In the genomic region with DNA sequence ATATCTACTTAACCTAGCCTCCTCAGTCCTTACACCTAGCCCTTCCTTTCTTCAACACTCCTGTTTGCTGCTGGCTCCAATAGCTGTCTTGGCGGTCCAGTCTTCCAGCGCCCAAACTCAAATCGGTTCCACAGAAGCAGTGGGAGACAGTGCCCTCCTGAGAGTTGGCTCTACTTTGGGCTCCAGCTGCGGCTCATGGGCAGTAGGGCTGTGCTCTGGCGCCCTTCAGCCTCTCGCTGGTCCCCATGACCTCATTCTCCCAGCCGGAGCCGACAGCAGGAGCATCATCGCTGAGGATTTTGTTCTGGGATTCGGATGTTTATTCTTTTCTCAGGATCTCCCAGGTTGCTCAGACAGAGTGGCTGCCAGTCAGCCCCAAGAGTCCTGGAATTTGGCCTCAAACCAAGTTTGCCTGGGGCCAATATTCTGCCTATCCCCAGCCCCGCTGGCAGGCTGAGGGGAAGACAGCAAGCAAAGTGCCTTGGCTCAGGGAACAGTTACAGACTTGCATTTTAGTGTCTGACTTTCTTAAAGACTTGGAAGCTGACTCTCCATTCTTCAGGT, we compare ENCODE assay signal across 11 mouse cellular contexts.
A peak's percentile ranks its signal among the peaks of the same experiment; 100 is the strongest.
DNase-seq lines count a peak whose midpoint lies in the region; ATAC-seq lines count a peak whose summit lies in the region.
"Had no signal": no experiment of that assay in that cellular context is flagged by ENCODE, and none has a peak within 500 bp of the region (broad histone marks: within the 10 kb centered on the region; RNA-seq: fewer than 3 reads in every experiment).

No protein-coding gene starts in this region.

- no peaks in the 10 kb centered on the region for H3K9me3 ChIP-seq in hindbrain, embryonic 15.5 days
- no peaks in the 10 kb centered on the region for H3K9me3 ChIP-seq in hindbrain, embryonic 10.5 days
- H3K9me3 ChIP-seq: megakaryocyte, embryonic 14.5 days; stomach, embryonic 15.5 days had no signal

- peaks cover 14% of the 10 kb centered on the region for H3K27me3 ChIP-seq in hindbrain, embryonic 15.5 days
- peaks cover 34% of the 10 kb centered on the region for H3K27me3 ChIP-seq in hindbrain, embryonic 10.5 days (ENCODE audit: insufficient read depth, poor library complexity, severe bottlenecking)

- DNase-seq in adrenal gland, postnatal 10 days: peak; percentile 54
- DNase-seq in adrenal gland, postnatal 36 days: no peak
- no peak for DNase-seq in hindbrain, embryonic 10.5 days (ENCODE audit: low spot score)
- DNase-seq in 3134 (ENCODE audit: extremely low read depth, insufficient read length, low spot score): peak; percentile 21
- DNase-seq in cerebellum, adult 9-10 months: peak; percentile 54
- no peak for DNase-seq in spleen, postnatal 14 days (ENCODE audit: low spot score in 2 of 2)
- DNase-seq: liver had no signal

- WGBS in hindbrain, embryonic 15.5 days: 42% methylated on average over 11 of the region's 11 CpGs
- 60% methylated on average over 11 of the region's 11 CpGs for WGBS in hindbrain, embryonic 10.5 days

- H3K9ac ChIP-seq in hindbrain, embryonic 15.5 days: no peak overlapping the region
- H3K9ac ChIP-seq: stomach, embryonic 15.5 days had no signal

- no peak overlapping the region for H3K4me3 ChIP-seq in hindbrain, embryonic 15.5 days
- H3K4me3 ChIP-seq in hindbrain, embryonic 10.5 days: no peak overlapping the region
- H3K4me3 ChIP-seq: megakaryocyte, embryonic 14.5 days; stomach, embryonic 15.5 days had no signal

- ATAC-seq in hindbrain, embryonic 15.5 days (ENCODE audit: low FRiP score, low read depth): peak; percentile 73
- no peak for ATAC-seq in erythroid progenitor cell, adult 5-6 weeks (replicated peaks; ENCODE audit: low FRiP score, poor library complexity, severe bottlenecking)

- peak overlapping the region; percentile 13; the same call in 1 of the 2 replicates for H3K4me2 ChIP-seq in hindbrain, embryonic 15.5 days
- H3K4me2 ChIP-seq: stomach, embryonic 15.5 days had no signal

- peaks cover 6% of the 10 kb centered on the region; the same call in 1 of the 2 replicates for H3K4me1 ChIP-seq in hindbrain, embryonic 15.5 days (replicated peaks)
- H3K4me1 ChIP-seq in hindbrain, embryonic 10.5 days (replicated peaks): peaks cover 15% of the 10 kb centered on the region
- H3K4me1 ChIP-seq: megakaryocyte, embryonic 14.5 days; stomach, embryonic 15.5 days had no signal

- 0 out of 2 replicates have a peak overlapping the region, but pooled peaks have one; percentile 28 for H3K27ac ChIP-seq in hindbrain, embryonic 15.5 days (replicated peaks)
- H3K27ac ChIP-seq in hindbrain, embryonic 10.5 days: no peak overlapping the region
- H3K27ac ChIP-seq: stomach, embryonic 15.5 days had no signal

- H3K36me3 ChIP-seq in hindbrain, embryonic 15.5 days: no peaks in the 10 kb centered on the region
- H3K36me3 ChIP-seq in hindbrain, embryonic 10.5 days: no peaks in the 10 kb centered on the region
- H3K36me3 ChIP-seq: stomach, embryonic 15.5 days had no signal

Comparison
In these comparisons a context has a peak if more than half of its experiments do, and no peak if none do; other contexts are left out.
1. DNase-seq: peak in adrenal gland, postnatal 10 days (single experiment), 3134 (single experiment) and cerebellum, adult 9-10 months (single experiment); none in adrenal gland, postnatal 36 days (0 of 2), hindbrain, embryonic 10.5 days (single experiment) and spleen, postnatal 14 days (0 of 2).